Mouse (Mus musculus) brown adipose tissue, adult 24 weeks (tissue): ENCODE results near the gene Ndufaf8. TPM values are rescaled to one million over a fixed set of nuclear protein-coding genes. Genes with fewer than 3 reads are reported as not detected.

Source experiments
- H3K27ac ChIP-seq: fragments of 200-500 bp; replicated peaks from 2 replicates; pipeline ENCODE4 v1.5.1; 2012; ENCODE audit warnings: low read depth, mild to moderate bottlenecking, low read length
- H3K4me1 ChIP-seq: fragments of 200-500 bp; 2 replicates; pipeline ENCODE4 v1.6.1; 2012; ENCODE audit warnings: low read length, mixed read lengths; ENCODE audit not compliant: control insufficient read depth, insufficient read depth, insufficient read length
- H3K4me3 ChIP-seq: fragments of 200-500 bp; 2 replicates; pipeline ENCODE4 v1.5.1; 2012; ENCODE audit warnings: low read depth, mild to moderate bottlenecking, low read length, moderate library complexity; ENCODE audit not compliant: insufficient read depth
- polyA plus RNA-seq: library from polyadenylated mRNA; stranded (reverse); fragments of >200 nt; gene quantifications from 2 replicates; pipeline ENCODE4 v1.2.4, GENCODE M21; 2012; ENCODE audit not compliant: missing spikeins, insufficient read depth, insufficient read length

Ndufaf8 gene
- polyA plus RNA-seq, 1 experiment: 84.1 TPM

GRCm38 (mm10) chr11:120110554-120110953 lies 11.8 kb downstream of the Ndufaf8 start:
- H3K27ac ChIP-seq: no peak overlapping the region
- no peak overlapping the region for H3K4me3 ChIP-seq
- no peaks in the 10 kb centered on the region for H3K4me1 ChIP-seq

GRCm38 (mm10) chr11:120111033-120111432 lies 12.3 kb downstream of the Ndufaf8 start:
- no peak overlapping the region for H3K4me3 ChIP-seq
- no peaks in the 10 kb centered on the region for H3K4me1 ChIP-seq
- no peak overlapping the region for H3K27ac ChIP-seq

GRCm38 (mm10) chr11:120112136-120112535 lies 13.4 kb downstream of the Ndufaf8 start:
- no peak overlapping the region for H3K27ac ChIP-seq

GRCm38 (mm10) chr11:120114488-120115215 lies 15.9 kb downstream of the Ndufaf8 start:
- no peaks in the 10 kb centered on the region for H3K4me1 ChIP-seq
- no peak overlapping the region for H3K27ac ChIP-seq
- no peak overlapping the region for H3K4me3 ChIP-seq

More at GRCm38 (mm10) chr11:120112136-120112535, 13.4 kb downstream of the Ndufaf8 start:
- Histone ChIP-seq H3K4me3 (no peak overlapping the region), H3K4me1 (no peaks in the 10 kb centered on the region)

GRCm38 (mm10) chr11:120117626-120118025 lies 18.9 kb downstream of the Ndufaf8 start:
- Histone ChIP-seq H3K27ac (no peak overlapping the region), H3K4me3 (no peak overlapping the region), H3K4me1 (no peaks in the 10 kb centered on the region)

- no peak overlapping the region for H3K4me3 ChIP-seq
- no peaks in the 10 kb centered on the region for H3K4me1 ChIP-seq
- H3K27ac ChIP-seq: no peak overlapping the region
Observed at GRCm38 (mm10) chr11:120119108-120119507, 20.4 kb downstream of the Ndufaf8 start.

GRCm38 (mm10) chr11:120119936-120120541 lies 21.3 kb downstream of the Ndufaf8 start:
- no peak overlapping the region for H3K4me3 ChIP-seq
- no peaks in the 10 kb centered on the region for H3K4me1 ChIP-seq
- no peak overlapping the region for H3K27ac ChIP-seq

GRCm38 (mm10) chr11:120120642-120121420 lies 22.1 kb downstream of the Ndufaf8 start:
- no peaks in the 10 kb centered on the region for H3K4me1 ChIP-seq
- H3K27ac ChIP-seq: no peak overlapping the region
- no peak overlapping the region for H3K4me3 ChIP-seq

- no peak overlapping the region for H3K4me3 ChIP-seq
- H3K4me1 ChIP-seq: no peaks in the 10 kb centered on the region
- H3K27ac ChIP-seq: peak overlapping the region; percentile 58; the same call in 1 of the 2 replicates
Observed at GRCm38 (mm10) chr11:120122126-120122525, 23.4 kb downstream of the Ndufaf8 start.

- H3K4me1 ChIP-seq: no peaks in the 10 kb centered on the region
- no peak overlapping the region for H3K27ac ChIP-seq
- H3K4me3 ChIP-seq: no peak overlapping the region
Observed at GRCm38 (mm10) chr11:120126845-120127244, 28.1 kb downstream of the Ndufaf8 start.

GRCm38 (mm10) chr11:120129281-120129680 lies 30.6 kb downstream of the Ndufaf8 start:
- H3K4me3 ChIP-seq: no peak overlapping the region
- no peak overlapping the region for H3K27ac ChIP-seq
- H3K4me1 ChIP-seq: no peaks in the 10 kb centered on the region

DNA sequence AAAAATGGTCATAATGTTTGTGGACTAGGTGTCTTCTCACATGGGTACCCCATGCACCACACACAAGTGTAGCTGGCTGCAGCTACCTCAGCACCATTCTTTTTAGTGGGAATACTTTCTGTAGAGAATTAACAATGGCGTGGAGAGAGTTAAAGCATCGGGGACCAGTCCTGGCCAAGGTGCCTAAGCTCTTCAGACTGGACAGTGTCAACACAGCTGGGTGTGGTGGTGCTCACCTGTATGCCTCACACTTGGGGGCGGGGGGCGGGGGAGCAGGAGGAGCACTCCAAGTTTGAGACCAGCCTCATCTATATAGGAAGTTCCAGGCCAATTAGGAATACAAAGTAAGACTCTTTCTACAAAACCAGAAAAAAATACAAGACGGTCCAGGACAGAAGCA lies 35.4 kb downstream of the Ndufaf8 start:
- no peak overlapping the region for H3K4me3 ChIP-seq
- peaks cover 22% of the 10 kb centered on the region for H3K4me1 ChIP-seq
- no peak overlapping the region for H3K27ac ChIP-seq

- H3K27ac ChIP-seq: no peak overlapping the region
- peaks cover 23% of the 10 kb centered on the region for H3K4me1 ChIP-seq
- no peak overlapping the region for H3K4me3 ChIP-seq
Observed at GRCm38 (mm10) chr11:120134847-120135530, 36.3 kb downstream of the Ndufaf8 start.

DNA sequence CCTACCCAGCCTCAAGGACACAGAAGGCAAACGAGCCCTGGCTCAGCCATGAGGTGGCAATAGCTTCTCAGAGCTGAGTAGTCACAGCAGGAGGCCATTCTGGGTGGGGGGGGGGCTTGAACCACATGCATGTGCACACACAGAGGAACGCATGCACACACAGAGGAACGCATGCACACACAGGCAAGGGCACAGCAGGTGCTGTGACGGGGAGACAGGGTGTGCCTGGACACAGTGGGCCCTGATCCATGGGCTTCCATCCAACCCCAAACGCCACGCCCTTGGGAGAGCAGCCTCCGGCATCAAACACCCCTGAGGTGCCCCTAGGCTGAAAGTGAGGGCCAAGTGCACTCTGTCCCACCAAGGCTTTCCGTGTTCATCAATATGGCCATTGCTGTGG lies 37.5 kb downstream of the Ndufaf8 start:
- no peak overlapping the region for H3K4me3 ChIP-seq
- no peak overlapping the region for H3K27ac ChIP-seq
- peaks cover 25% of the 10 kb centered on the region for H3K4me1 ChIP-seq
